Mouse (Mus musculus) adrenal gland, postnatal 36 days (tissue): ENCODE measurements around the gene Rbbp5. TPM values are rescaled to one million over a fixed set of nuclear protein-coding genes. Genes with fewer than 3 reads are reported as not detected.

Source experiments
- DNase-seq, 2 experiments: peaks; one replicate each; pipeline ENCODE4 v3.0.0; 2021; ENCODE audit warnings: mixed read lengths in 1 of 2
- total RNA-seq, 2 experiments: library from RNA; stranded (reverse); gene quantifications; 2 replicates each; pipeline ENCODE4 v1.2.3; 2021

The Rbbp5 gene
- total RNA-seq, 2 experiments from 2014 or later: 36.5 to 39.2 TPM

- no peak for DNase-seq
These were observed 23.4 kb downstream of the Rbbp5 start for GRCm38 (mm10) chr1:132500535-132500934.

- DNase-seq: no peak
These were observed 28.0 kb downstream of the Rbbp5 start for GRCm38 (mm10) chr1:132505155-132505554.

- no peak for DNase-seq
These were observed 28.9 kb downstream of the Rbbp5 start, which contains the start of gene Tmem81 for GRCm38 (mm10) chr1:132506058-132506457. Gene Tmem81, plus strand, starts transcription at chr1:132506230.

- no peak for DNase-seq
These were observed 29.5 kb downstream of the Rbbp5 start for GRCm38 (mm10) chr1:132506656-132507055.

- no peak for DNase-seq
These were observed 32.6 kb downstream of the Rbbp5 start for GRCm38 (mm10) chr1:132509771-132510170.

- no peak for DNase-seq
These were observed 34.4 kb downstream of the Rbbp5 start for GRCm38 (mm10) chr1:132511521-132511920.

- DNase-seq: no peak
These were observed 34.9 kb downstream of the Rbbp5 start for GRCm38 (mm10) chr1:132512106-132512505.

GRCm38 (mm10) chr1:132515339-132515738, 38.2 kb downstream of the Rbbp5 start:
- no peak for DNase-seq

- no peak for DNase-seq
These were observed 39.6 kb downstream of the Rbbp5 start for GRCm38 (mm10) chr1:132516776-132517175.

GRCm38 (mm10) chr1:132518621-132519020, 41.5 kb downstream of the Rbbp5 start:
- DNase-seq: no peak

- no peak for DNase-seq
These were observed 42.6 kb downstream of the Rbbp5 start for GRCm38 (mm10) chr1:132519734-132520133.

GRCm38 (mm10) chr1:132520764-132521163, 43.6 kb downstream of the Rbbp5 start:
- peak; percentile 67 to 81 for DNase-seq

GRCm38 (mm10) chr1:132523048-132523447, 45.9 kb downstream of the Rbbp5 start:
- DNase-seq: no peak

- no peak for DNase-seq
These were observed 46.8 kb downstream of the Rbbp5 start for GRCm38 (mm10) chr1:132523920-132524319.

- DNase-seq: peak; percentile 55 to 74
These were observed 48.7 kb downstream of the Rbbp5 start for GRCm38 (mm10) chr1:132525832-132526231.

- DNase-seq: no peak
These were observed 50.9 kb downstream of the Rbbp5 start for GRCm38 (mm10) chr1:132528071-132528470.

GRCm38 (mm10) chr1:132528647-132529334, 51.6 kb downstream of the Rbbp5 start:
- DNase-seq: no peak

GRCm38 (mm10) chr1:132530631-132531191, 53.5 kb downstream of the Rbbp5 start:
- DNase-seq: no peak

GRCm38 (mm10) chr1:132532521-132532920, 55.4 kb downstream of the Rbbp5 start:
- no peak for DNase-seq

- DNase-seq: no peak
These were observed 56.7 kb downstream of the Rbbp5 start for GRCm38 (mm10) chr1:132533840-132534239.

- no peak for DNase-seq
These were observed 58.4 kb downstream of the Rbbp5 start for GRCm38 (mm10) chr1:132535541-132535940.

- no peak for DNase-seq
These were observed 59.3 kb downstream of the Rbbp5 start for GRCm38 (mm10) chr1:132536416-132536815.

- DNase-seq: no peak
These were observed 60.6 kb downstream of the Rbbp5 start for GRCm38 (mm10) chr1:132537736-132538135.

GRCm38 (mm10) chr1:132540701-132541100, 63.5 kb downstream of the Rbbp5 start:
- no peak for DNase-seq
